Mouse (Mus musculus) A20 (cell line): ENCODE results near the gene Brpf3.
A peak's percentile ranks its signal among the peaks of the same experiment; 100 is the strongest.

ENCODE experiments used
- DNase-seq: peaks from one replicate; pipeline ENCODE4 v3.0.0-alpha.2; 2011; ENCODE audit warnings: low read depth, low spot score

Gene Brpf3

GRCm38 (mm10) chr17:28827665-28828231 is 26.9 kb downstream of the Brpf3 start:
- DNase-seq, result no peak

GRCm38 (mm10) chr17:28829120-28829519 is 28.2 kb downstream of the Brpf3 start:
- DNase-seq, result no peak

- no peak for DNase-seq
These were observed 30.2 kb downstream of the Brpf3 start for GRCm38 (mm10) chr17:28831065-28831464.

GRCm38 (mm10) chr17:28832040-28832439 is 31.1 kb downstream of the Brpf3 start:
- no peak for DNase-seq

GRCm38 (mm10) chr17:28832875-28833274 is 32.0 kb downstream of the Brpf3 start:
- DNase-seq, result no peak

- DNase-seq, result peak; percentile 70
These were observed 33.8 kb downstream of the Brpf3 start for GRCm38 (mm10) chr17:28834676-28835075.

- DNase-seq, result no peak
These were observed 37.0 kb downstream of the Brpf3 start for GRCm38 (mm10) chr17:28837840-28838239.

- DNase-seq, result peak; percentile 32
These were observed 41.1 kb downstream of the Brpf3 start for GRCm38 (mm10) chr17:28841947-28842346.

GRCm38 (mm10) chr17:28843665-28844064 is 42.8 kb downstream of the Brpf3 start:
- DNase-seq, result no peak

- DNase-seq, result no peak
These were observed 46.2 kb downstream of the Brpf3 start for GRCm38 (mm10) chr17:28846974-28847617.

- DNase-seq, result no peak
These were observed 49.6 kb downstream of the Brpf3 start for GRCm38 (mm10) chr17:28850511-28850910.

GRCm38 (mm10) chr17:28854377-28854776 is 53.5 kb downstream of the Brpf3 start:
- no peak for DNase-seq

- DNase-seq, result peak; percentile 69
These were observed 54.4 kb downstream of the Brpf3 start for GRCm38 (mm10) chr17:28855166-28855885.

- DNase-seq, result no peak
These were observed 55.1 kb downstream of the Brpf3 start for GRCm38 (mm10) chr17:28856030-28856429.

- no peak for DNase-seq
These were observed 57.3 kb downstream of the Brpf3 start, which contains the start of gene Pnpla1 for GRCm38 (mm10) chr17:28858205-28858604. TSS of gene Pnpla1 (plus strand) at chr17:28858411.

- DNase-seq, result no peak
These were observed 63.0 kb downstream of the Brpf3 start for GRCm38 (mm10) chr17:28863926-28864325.

- no peak for DNase-seq
These were observed 63.6 kb downstream of the Brpf3 start for GRCm38 (mm10) chr17:28864464-28864863.

- DNase-seq, result no peak
These were observed 66.0 kb downstream of the Brpf3 start for GRCm38 (mm10) chr17:28866921-28867320.

GRCm38 (mm10) chr17:28867381-28867780 is 66.5 kb downstream of the Brpf3 start:
- no peak for DNase-seq

GRCm38 (mm10) chr17:28869412-28870110 is 68.7 kb downstream of the Brpf3 start:
- DNase-seq, result no peak

- peak; percentile 20 for DNase-seq
These were observed 69.5 kb downstream of the Brpf3 start for GRCm38 (mm10) chr17:28870435-28870834.

GRCm38 (mm10) chr17:28871831-28872230 is 70.9 kb downstream of the Brpf3 start:
- no peak for DNase-seq
